Mouse (Mus musculus) midbrain, embryonic 16.5 days (tissue): ENCODE data around the gene Gm7029. TPM values are rescaled to one million over a fixed set of nuclear protein-coding genes. Genes with fewer than 3 reads are reported as not detected.

ENCODE experiments used
- ATAC-seq: fragments of 200-750 bp; cut with Nextera tagmentation; 2 replicates; pipeline ENCODE4 v1.8.0; 2017; ENCODE audit warnings: moderate TSS enrichment
- H3K27ac ChIP-seq: fragments of 300-500 bp; sonication (generic); 2 replicates; pipeline ENCODE4 v1.5.1; 2014; ENCODE audit warnings: mild to moderate bottlenecking, low read length, mixed read lengths
- H3K27me3 ChIP-seq: fragments of 300-500 bp; sonication (generic); 2 replicates; pipeline ENCODE4 v1.6.1; 2014; ENCODE audit warnings: low read depth, low read length, mixed read lengths; ENCODE audit not compliant: control insufficient read depth, insufficient read depth
- H3K36me3 ChIP-seq: fragments of 300-500 bp; sonication (generic); 2 replicates; pipeline ENCODE4 v1.6.1; 2014; ENCODE audit warnings: mild to moderate bottlenecking, low read length, moderate library complexity, mixed read lengths; ENCODE audit not compliant: control insufficient read depth, insufficient read depth
- H3K4me1 ChIP-seq: fragments of 300-500 bp; sonication (generic); 2 replicates; pipeline ENCODE4 v1.6.1; 2014; ENCODE audit warnings: mild to moderate bottlenecking, low read length, mixed read lengths; ENCODE audit not compliant: control insufficient read depth, insufficient read depth
- H3K4me2 ChIP-seq: fragments of 300-500 bp; sonication (generic); 2 replicates; pipeline ENCODE4 v1.6.1; 2014; ENCODE audit warnings: mild to moderate bottlenecking, low read length, mixed read lengths
- H3K4me3 ChIP-seq: fragments of 300-500 bp; sonication (generic); 2 replicates; pipeline ENCODE4 v1.5.1; 2014; ENCODE audit warnings: low read depth, mild to moderate bottlenecking, low read length, moderate library complexity, mixed read lengths
- H3K9ac ChIP-seq: fragments of 300-500 bp; sonication (generic); 2 replicates; pipeline ENCODE4 v1.6.1; 2014; ENCODE audit warnings: low read depth, low read length, mixed read lengths
- H3K9me3 ChIP-seq: fragments of 300-500 bp; sonication (generic); replicated peaks from 2 replicates; pipeline ENCODE4 v1.6.1; 2014; ENCODE audit warnings: mild to moderate bottlenecking, low read length, mixed read lengths; ENCODE audit not compliant: control insufficient read depth, poor library complexity, severe bottlenecking
- WGBS: fragments of 180-500 bp; shearing (Covaris S2); extraction: QIAGEN DNeasy Blood & Tissue Kit; methylation state at CpG from one replicate; pipeline ENCODE4 v1.1.7; 2014; 5-methylcytosine and 5-hydroxymethylcytosine counted together
- polyA plus RNA-seq: library from polyadenylated mRNA; unstranded; fragments of >200 nt; fragmentation: Nextera tagmentation; extraction: Ambion mirVana; gene quantifications from 2 replicates; pipeline ENCODE4 v1.2.1, GENCODE M21; 2015

Gene Gm7029
- polyA plus RNA-seq, 1 experiment from 2014 or later: not detected

DNA sequence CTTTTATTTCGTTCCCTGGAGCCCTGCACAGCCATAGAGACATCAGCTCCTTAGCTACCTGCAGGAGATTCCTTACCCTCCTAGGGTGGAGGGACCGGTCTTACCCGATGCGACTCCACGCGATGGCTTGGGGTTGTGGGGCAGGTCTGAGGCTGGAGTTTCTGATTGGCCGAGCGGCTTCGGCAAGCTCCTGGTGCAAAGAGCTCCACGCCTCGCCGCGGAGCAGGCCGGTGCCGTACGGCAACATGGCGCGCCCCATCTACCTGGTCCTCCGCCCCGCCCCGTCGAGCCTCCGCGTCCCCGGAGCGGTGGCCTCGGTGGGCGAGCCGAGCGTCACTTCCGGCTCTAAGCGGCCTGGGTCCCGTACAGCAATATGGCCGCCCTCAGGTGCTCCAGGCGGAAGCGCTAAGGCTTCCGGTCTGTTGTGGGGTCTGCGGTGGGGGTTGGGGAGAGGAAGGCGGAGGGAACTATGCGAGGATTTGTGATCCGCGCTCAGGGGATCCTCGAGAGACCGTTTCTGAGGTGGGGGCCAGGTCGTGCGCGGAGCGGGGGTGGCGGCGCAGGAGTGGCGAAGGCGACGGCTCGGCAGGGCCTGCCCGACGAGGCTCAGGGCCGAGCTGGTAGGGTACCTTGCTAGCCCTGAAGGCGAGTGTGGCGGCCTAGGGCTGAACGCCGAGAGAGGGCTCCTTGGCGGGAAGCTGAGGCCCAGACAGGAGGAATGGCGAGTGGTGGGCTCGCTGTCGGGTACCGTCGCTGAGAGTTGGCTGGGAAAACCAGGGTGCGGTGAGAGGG is 35.6 kb downstream of the Gm7029 start, which contains the start of gene Daxx:
Gene Daxx (plus strand): TSS at position 338 of the 792 bp plus-strand sequence.
- peaks cover 22% of the 10 kb centered on the region for H3K36me3 ChIP-seq
- peaks cover 13% of the 10 kb centered on the region for H3K4me1 ChIP-seq
- H3K27ac ChIP-seq: peak within 1 kb of the TSS; percentile 86
- H3K4me2 ChIP-seq: peak within 1 kb of the TSS; percentile 89
- no peaks in the 10 kb centered on the region for H3K9me3 ChIP-seq
- H3K9ac ChIP-seq: peak within 1 kb of the TSS; percentile 94
- WGBS: under 1% methylated on average over 67 of the region's 68 CpGs
- peak within 1 kb of the TSS; percentile 83 for H3K4me3 ChIP-seq
- ATAC-seq: peak; percentile 97
- no peaks in the 10 kb centered on the region for H3K27me3 ChIP-seq

DNA sequence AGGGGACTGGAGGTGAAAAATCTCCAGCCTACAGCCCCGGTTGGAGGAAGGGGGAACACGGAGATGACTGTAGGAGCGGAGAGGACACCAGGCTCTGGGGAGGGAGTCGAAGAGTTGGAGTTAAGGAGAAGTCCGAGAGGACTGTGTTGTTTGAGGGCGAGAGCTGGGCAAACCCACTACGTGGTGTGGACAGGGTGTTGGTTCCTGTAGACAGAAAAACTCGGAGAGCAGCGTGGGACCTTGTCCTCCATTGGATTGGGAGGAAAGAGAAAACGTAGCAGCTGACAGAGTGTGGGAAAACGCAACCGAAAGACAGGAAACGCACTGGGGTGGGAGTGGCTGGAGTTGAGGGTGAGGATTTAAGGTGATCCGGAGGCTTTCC is 36.2 kb downstream of the Gm7029 start:
- Histone ChIP-seq H3K4me1 (peaks cover 13% of the 10 kb centered on the region), H3K4me3 (peak overlapping the region; percentile 83), H3K27me3 (no peaks in the 10 kb centered on the region), H3K36me3 (peaks cover 22% of the 10 kb centered on the region), H3K9me3 (no peaks in the 10 kb centered on the region), H3K4me2 (peak overlapping the region; percentile 89), H3K9ac (peak overlapping the region; percentile 94), H3K27ac (peak overlapping the region; percentile 86)
- under 1% methylated on average over 14 of the region's 14 CpGs for WGBS
- no peak; the same call in 1 of the 2 replicates for ATAC-seq

DNA sequence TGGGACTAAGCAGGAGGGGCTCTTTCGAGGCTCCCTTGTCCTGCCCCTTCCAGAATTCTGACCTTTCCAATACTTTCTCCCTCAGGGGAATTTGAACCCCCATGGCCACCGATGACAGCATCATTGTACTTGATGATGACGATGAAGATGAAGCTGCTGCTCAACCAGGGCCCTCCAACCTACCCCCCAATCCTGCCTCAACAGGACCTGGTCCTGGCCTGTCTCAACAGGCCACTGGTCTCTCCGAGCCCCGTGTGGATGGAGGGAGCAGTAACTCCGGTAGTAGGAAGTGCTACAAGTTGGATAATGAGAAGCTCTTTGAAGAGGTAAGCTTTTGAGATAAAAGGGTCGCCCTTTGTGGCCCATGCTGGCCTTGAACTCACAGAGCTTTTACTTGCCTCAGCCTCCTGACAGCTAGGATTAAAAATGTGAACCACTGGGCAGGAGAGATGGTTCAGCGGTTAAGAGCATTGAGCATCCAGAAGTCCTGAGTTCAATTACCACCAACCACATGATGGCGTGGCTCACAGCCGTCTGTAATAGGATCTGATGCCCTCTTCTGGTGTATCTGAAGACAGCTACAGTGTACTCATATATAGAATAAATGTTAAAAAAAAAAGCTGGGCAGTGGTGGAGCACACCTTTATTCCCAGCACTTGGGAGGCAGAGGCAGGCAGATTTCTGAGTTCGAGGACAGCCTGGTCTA is 36.9 kb downstream of the Gm7029 start:
- Histone ChIP-seq H3K4me3 (peak overlapping the region; percentile 83), H3K27ac (no peak overlapping the region), H3K9me3 (no peaks in the 10 kb centered on the region), H3K36me3 (peaks cover 22% of the 10 kb centered on the region), H3K4me1 (peaks cover 18% of the 10 kb centered on the region), H3K27me3 (no peaks in the 10 kb centered on the region), H3K9ac (peak overlapping the region; percentile 94), H3K4me2 (peak overlapping the region; percentile 89)
- WGBS: 57% methylated on average over 11 of the region's 11 CpGs
- ATAC-seq: no peak

DNA sequence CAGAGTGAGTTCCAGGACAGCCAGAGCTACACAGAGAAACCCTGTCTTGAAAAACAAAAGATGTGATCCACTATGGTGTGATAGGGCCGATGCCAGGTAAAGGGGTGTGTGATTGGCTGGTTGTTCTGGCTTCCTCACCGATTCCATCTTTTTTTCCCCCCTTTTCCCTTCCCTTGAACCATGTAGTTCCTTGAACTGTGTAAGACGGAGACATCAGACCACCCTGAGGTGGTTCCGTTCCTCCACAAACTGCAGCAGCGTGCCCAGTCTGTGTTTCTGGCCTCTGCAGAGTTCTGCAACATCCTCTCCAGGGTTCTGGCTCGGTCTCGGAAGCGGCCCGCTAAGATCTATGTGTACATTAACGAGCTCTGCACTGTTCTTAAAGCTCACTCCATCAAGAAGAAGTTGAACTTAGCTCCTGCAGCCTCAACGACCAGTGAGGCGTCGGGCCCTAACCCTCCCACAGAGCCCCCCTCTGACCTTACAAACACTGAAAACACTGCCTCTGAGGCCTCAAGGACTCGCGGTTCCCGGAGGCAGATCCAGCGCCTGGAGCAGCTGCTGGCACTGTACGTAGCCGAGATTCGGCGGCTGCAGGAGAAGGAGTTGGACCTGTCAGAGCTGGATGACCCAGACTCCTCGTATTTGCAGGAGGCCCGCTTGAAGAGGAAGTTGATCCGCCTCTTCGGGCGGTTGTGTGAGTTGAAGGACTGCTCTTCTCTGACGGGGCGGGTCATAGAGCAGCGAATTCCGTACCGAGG is 37.6 kb downstream of the Gm7029 start:
- Histone ChIP-seq H3K27ac (no peak overlapping the region), H3K4me2 (no peak overlapping the region), H3K4me1 (peaks cover 18% of the 10 kb centered on the region), H3K36me3 (peaks cover 22% of the 10 kb centered on the region), H3K4me3 (no peak overlapping the region), H3K27me3 (no peaks in the 10 kb centered on the region), H3K9me3 (no peaks in the 10 kb centered on the region), H3K9ac (no peak overlapping the region)
- ATAC-seq: no peak
- 93% methylated on average over 31 of the region's 31 CpGs for WGBS

DNA sequence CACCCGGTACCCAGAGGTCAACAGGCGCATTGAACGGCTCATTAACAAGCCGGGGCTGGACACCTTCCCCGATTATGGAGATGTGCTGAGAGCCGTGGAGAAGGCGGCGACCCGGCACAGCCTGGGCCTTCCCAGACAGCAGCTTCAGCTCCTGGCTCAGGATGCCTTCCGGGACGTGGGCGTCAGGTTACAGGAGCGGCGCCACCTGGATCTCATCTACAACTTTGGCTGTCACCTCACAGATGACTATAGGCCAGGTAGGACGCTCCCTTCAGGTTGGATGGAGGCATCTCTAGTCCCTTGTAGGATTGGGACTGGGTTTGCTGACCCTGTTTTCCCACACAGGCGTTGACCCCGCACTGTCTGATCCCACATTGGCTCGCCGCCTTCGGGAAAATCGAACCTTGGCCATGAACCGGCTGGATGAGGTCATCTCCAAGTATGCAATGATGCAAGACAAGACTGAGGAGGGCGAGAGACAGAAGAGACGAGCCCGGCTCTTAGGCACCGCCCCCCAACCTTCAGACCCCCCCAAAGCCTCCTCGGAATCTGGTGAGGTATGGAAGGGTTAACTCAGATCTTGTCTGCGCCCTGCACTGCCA is 38.3 kb downstream of the Gm7029 start:
- Histone ChIP-seq H3K36me3 (peaks cover 22% of the 10 kb centered on the region), H3K9ac (no peak overlapping the region), H3K27ac (no peak overlapping the region), H3K4me3 (no peak overlapping the region), H3K4me1 (peaks cover 23% of the 10 kb centered on the region), H3K9me3 (no peaks in the 10 kb centered on the region), H3K27me3 (no peaks in the 10 kb centered on the region), H3K4me2 (no peak overlapping the region)
- no peak for ATAC-seq
- 94% methylated on average over 28 of the region's 28 CpGs for WGBS

DNA sequence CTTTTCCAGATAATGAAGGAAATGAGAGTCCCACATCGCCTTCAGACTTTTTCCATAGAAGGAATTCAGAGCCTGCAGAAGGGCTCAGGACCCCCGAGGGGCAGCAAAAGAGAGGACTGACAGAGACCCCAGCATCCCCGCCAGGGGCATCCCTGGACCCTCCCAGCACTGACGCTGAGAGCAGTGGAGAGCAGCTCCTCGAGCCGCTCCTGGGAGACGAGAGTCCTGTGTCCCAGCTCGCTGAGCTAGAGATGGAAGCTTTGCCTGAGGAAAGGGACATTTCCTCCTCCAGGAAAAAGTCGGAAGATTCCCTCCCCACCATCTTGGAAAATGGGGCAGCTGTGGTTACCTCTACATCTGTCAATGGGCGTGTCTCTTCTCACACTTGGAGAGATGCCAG is 39.6 kb downstream of the Gm7029 start:
- Histone ChIP-seq H3K9ac (no peak overlapping the region), H3K27ac (no peak overlapping the region), H3K4me1 (peaks cover 20% of the 10 kb centered on the region), H3K4me3 (no peak overlapping the region), H3K36me3 (peaks cover 22% of the 10 kb centered on the region), H3K4me2 (no peak overlapping the region), H3K9me3 (no peaks in the 10 kb centered on the region), H3K27me3 (no peaks in the 10 kb centered on the region)
- WGBS: 87% methylated on average over 10 of the region's 10 CpGs
- no peak for ATAC-seq

DNA sequence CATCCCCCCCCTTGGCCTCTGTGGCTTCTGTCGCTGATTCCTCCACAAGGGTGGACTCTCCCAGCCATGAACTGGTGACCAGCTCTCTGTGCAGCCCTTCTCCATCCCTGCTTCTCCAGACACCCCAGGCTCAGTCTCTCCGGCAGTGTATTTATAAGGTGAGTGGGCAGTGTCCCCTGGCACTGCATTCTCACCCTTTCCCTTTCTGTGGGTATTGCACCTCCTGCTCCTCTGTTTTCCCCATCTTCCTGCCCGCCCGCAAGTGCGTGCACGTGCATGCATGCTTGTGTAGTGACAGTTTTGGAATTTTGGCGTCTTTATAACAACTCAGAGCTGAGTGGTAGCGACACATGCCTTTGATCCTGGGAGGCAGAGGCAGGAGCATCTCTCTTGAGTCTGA is 40.3 kb downstream of the Gm7029 start:
- no peak overlapping the region for H3K27ac ChIP-seq
- H3K4me1 ChIP-seq: peaks cover 20% of the 10 kb centered on the region
- H3K36me3 ChIP-seq: peaks cover 22% of the 10 kb centered on the region
- no peak overlapping the region for H3K9ac ChIP-seq
- 0 out of 2 replicates have a peak, but pooled peaks cover under 1% of the 10 kb centered on the region for H3K27me3 ChIP-seq
- no peak overlapping the region for H3K4me3 ChIP-seq
- no peak overlapping the region for H3K4me2 ChIP-seq
- no peaks in the 10 kb centered on the region for H3K9me3 ChIP-seq
- no peak for ATAC-seq
- WGBS: 97% methylated on average over 8 of the region's 8 CpGs

DNA sequence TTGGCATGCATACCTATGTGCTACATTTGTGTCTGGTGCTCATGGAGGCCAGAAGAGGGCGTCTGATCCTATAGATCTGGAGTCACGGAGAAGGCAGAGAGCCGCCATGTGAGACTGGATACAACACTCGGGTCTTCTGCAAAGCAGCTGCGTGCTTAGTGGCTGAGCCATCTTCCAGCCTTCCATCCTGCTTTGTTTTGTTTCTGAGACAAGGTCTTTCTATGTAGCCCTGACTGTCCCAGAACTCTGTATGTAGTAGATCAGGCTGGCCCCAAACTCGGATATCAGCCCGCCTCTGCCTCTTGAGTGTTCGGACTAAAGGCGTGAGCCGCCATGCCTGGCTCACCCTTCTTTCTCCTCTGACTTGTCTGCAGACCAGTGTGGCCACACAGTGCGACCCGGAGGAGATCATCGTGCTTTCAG is 41.3 kb downstream of the Gm7029 start:
- Histone ChIP-seq H3K27ac (no peak overlapping the region), H3K27me3 (peaks cover 2% of the 10 kb centered on the region; the same call in 1 of the 2 replicates), H3K4me1 (peaks cover 28% of the 10 kb centered on the region), H3K4me2 (peak overlapping the region; percentile 25; the same call in 1 of the 2 replicates), H3K4me3 (no peak overlapping the region; the same call in 1 of the 2 replicates), H3K9ac (no peak overlapping the region), H3K9me3 (no peaks in the 10 kb centered on the region), H3K36me3 (peaks cover 22% of the 10 kb centered on the region)
- no peak for ATAC-seq
- WGBS: 66% methylated on average over 13 of the region's 13 CpGs
